Mouse (Mus musculus): ENCODE measurements at regions not wholly inside any gene's neighbourhood (a gene's known extent, or its start where the extent isn't known, plus 50 kb on each side); places are given as distances from the start of the nearest gene placed in this dataset.
A peak's percentile ranks its signal among the peaks of the same experiment; 100 is the strongest.
"Not testable (repeated sequence)": the region's sequence is repeated elsewhere in the genome, so short reads cannot be mapped to it uniquely, and the experiment has no call there.

GRCm38 (mm10) chr11:40309646-40310045, 385.4 kb downstream of the Mat2b start:
- TF ChIP-seq REST (IDR thresholded peaks at IDR 0.05; ENCODE audit: insufficient read depth, insufficient read length) (no peak), MYOD1 (IDR thresholded peaks at IDR 0.05; ENCODE audit: control insufficient read depth in 1 of 3, insufficient read length in 2 of 3, low read depth in 2 of 3) (no peak), E2F4 (IDR thresholded peaks at IDR 0.05; ENCODE audit: insufficient read depth) (no peak), TCF12 (IDR thresholded peaks at IDR 0.05; ENCODE audit: insufficient read depth, poor library complexity, severe bottlenecking) (no peak), TCF3 (IDR thresholded peaks at IDR 0.05; ENCODE audit: insufficient read length, low read depth) (no peak), MYOG (IDR thresholded peaks at IDR 0.05; ENCODE audit: control insufficient read depth in 1 of 3, insufficient read depth in 1 of 3, insufficient read length in 2 of 3, low read depth in 2 of 3) (no peak), USF1 (IDR thresholded peaks at IDR 0.05; ENCODE audit: low read depth) (no peak), MAX (IDR thresholded peaks at IDR 0.05; ENCODE audit: low read depth) (no peak), SRF (IDR thresholded peaks at IDR 0.05; ENCODE audit: control insufficient read depth, insufficient read length, low read depth) (no peak), POLR2AphosphoS2 (IDR thresholded peaks at IDR 0.05; ENCODE audit: insufficient read length, low read depth) (no peak), CEBPB (IDR thresholded peaks at IDR 0.05; ENCODE audit: insufficient read depth, poor library complexity, severe bottlenecking) (no peak), POLR2A (IDR thresholded peaks at IDR 0.05; ENCODE audit: insufficient read length, low read depth) (no peak)
- Histone ChIP-seq H3K27me3 (ENCODE audit: control insufficient read depth, insufficient read depth, insufficient read length) (no peaks in the 10 kb centered on the region), H3K36me3 (ENCODE audit: control insufficient read depth, insufficient read depth) (no peaks in the 10 kb centered on the region), H3K79me2 (ENCODE audit: control insufficient read depth, insufficient read depth) (no peaks in the 10 kb centered on the region), H3K4me3 (no peak overlapping the region), H3ac (ENCODE audit: control insufficient read depth, insufficient read length) (no peak overlapping the region), H3K4me2 (ENCODE audit: low read depth) (no peak overlapping the region)

GRCm38 (mm10) chr11:40302568-40302967, 392.4 kb downstream of the Mat2b start:
- Histone ChIP-seq H3ac (ENCODE audit: control insufficient read depth, insufficient read length) (no peak overlapping the region), H3K4me2 (ENCODE audit: low read depth) (peak overlapping the region; percentile 6), H3K79me2 (ENCODE audit: control insufficient read depth, insufficient read depth) (no peaks in the 10 kb centered on the region), H3K36me3 (ENCODE audit: control insufficient read depth, insufficient read depth) (no peaks in the 10 kb centered on the region), H3K27me3 (ENCODE audit: control insufficient read depth, insufficient read depth, insufficient read length) (no peaks in the 10 kb centered on the region), H3K4me3 (no peak overlapping the region)
- TF ChIP-seq TCF3 (IDR thresholded peaks at IDR 0.05; ENCODE audit: insufficient read length, low read depth) (no peak), POLR2AphosphoS2 (IDR thresholded peaks at IDR 0.05; ENCODE audit: insufficient read length, low read depth) (no peak), REST (IDR thresholded peaks at IDR 0.05; ENCODE audit: insufficient read depth, insufficient read length) (no peak), POLR2A (IDR thresholded peaks at IDR 0.05; ENCODE audit: insufficient read length, low read depth) (no peak), MYOD1 (IDR thresholded peaks at IDR 0.05; ENCODE audit: control insufficient read depth in 1 of 3, insufficient read length in 2 of 3, low read depth in 2 of 3) (no peak), TCF12 (IDR thresholded peaks at IDR 0.05; ENCODE audit: insufficient read depth, poor library complexity, severe bottlenecking) (no peak), USF1 (IDR thresholded peaks at IDR 0.05; ENCODE audit: low read depth) (no peak), SRF (IDR thresholded peaks at IDR 0.05; ENCODE audit: control insufficient read depth, insufficient read length, low read depth) (no peak), CEBPB (IDR thresholded peaks at IDR 0.05; ENCODE audit: insufficient read depth, poor library complexity, severe bottlenecking) (no peak), MAX (IDR thresholded peaks at IDR 0.05; ENCODE audit: low read depth) (no peak), E2F4 (IDR thresholded peaks at IDR 0.05; ENCODE audit: insufficient read depth) (no peak)

DNA sequence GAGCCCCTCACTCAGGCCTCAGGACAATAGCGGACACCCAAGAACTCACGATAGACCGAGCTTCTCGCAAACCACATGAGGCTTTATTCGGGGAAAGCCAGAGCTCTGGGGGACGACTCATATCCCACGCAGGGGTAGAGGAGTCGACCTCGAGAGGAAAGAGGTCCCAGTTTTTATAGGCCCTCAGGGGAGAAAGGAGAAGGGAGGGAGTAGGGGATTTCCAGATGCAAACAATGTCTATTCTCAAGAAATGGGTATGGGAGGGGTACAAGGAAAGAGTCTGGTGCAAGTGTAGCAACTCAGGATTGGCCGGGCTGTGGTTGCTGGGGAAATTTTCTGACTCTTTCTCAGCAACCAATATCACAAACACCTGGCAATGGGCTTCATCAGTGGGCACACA, 395.0 kb downstream of the Mat2b start:
- not testable (repeated sequence) for H3K36me3 ChIP-seq (ENCODE audit: control insufficient read depth, insufficient read depth); H3K4me3 ChIP-seq; H3K27me3 ChIP-seq (ENCODE audit: control insufficient read depth, insufficient read depth, insufficient read length); H3ac ChIP-seq (ENCODE audit: control insufficient read depth, insufficient read length); H3K79me2 ChIP-seq (ENCODE audit: control insufficient read depth, insufficient read depth); H3K4me2 ChIP-seq (ENCODE audit: low read depth)

- Histone ChIP-seq H3K27me3 (ENCODE audit: control insufficient read depth, insufficient read depth, insufficient read length) (no peaks in the 10 kb centered on the region), H3K4me2 (ENCODE audit: low read depth) (no peak overlapping the region), H3ac (ENCODE audit: control insufficient read depth, insufficient read length) (no peak overlapping the region), H3K36me3 (ENCODE audit: control insufficient read depth, insufficient read depth) (no peaks in the 10 kb centered on the region), H3K79me2 (ENCODE audit: control insufficient read depth, insufficient read depth) (no peaks in the 10 kb centered on the region), H3K4me3 (no peak overlapping the region)
- TF ChIP-seq TCF12 (IDR thresholded peaks at IDR 0.05; ENCODE audit: insufficient read depth, poor library complexity, severe bottlenecking) (no peak), MYOG (IDR thresholded peaks at IDR 0.05; ENCODE audit: control insufficient read depth in 1 of 3, insufficient read depth in 1 of 3, insufficient read length in 2 of 3, low read depth in 2 of 3) (no peak), SRF (IDR thresholded peaks at IDR 0.05; ENCODE audit: control insufficient read depth, insufficient read length, low read depth) (no peak), REST (IDR thresholded peaks at IDR 0.05; ENCODE audit: insufficient read depth, insufficient read length) (no peak)
These were observed 408.1 kb downstream of the Mat2b start for GRCm38 (mm10) chr11:40286936-40287335.

- TF ChIP-seq MYOD1 (IDR thresholded peaks at IDR 0.05; ENCODE audit: control insufficient read depth in 1 of 3, insufficient read length in 2 of 3, low read depth in 2 of 3) (no peak), REST (IDR thresholded peaks at IDR 0.05; ENCODE audit: insufficient read depth, insufficient read length) (no peak), USF1 (IDR thresholded peaks at IDR 0.05; ENCODE audit: low read depth) (no peak), MYOG (IDR thresholded peaks at IDR 0.05; ENCODE audit: control insufficient read depth in 1 of 3, insufficient read depth in 1 of 3, insufficient read length in 2 of 3, low read depth in 2 of 3) (no peak), E2F4 (IDR thresholded peaks at IDR 0.05; ENCODE audit: insufficient read depth) (no peak), SRF (IDR thresholded peaks at IDR 0.05; ENCODE audit: control insufficient read depth, insufficient read length, low read depth) (no peak), POLR2A (IDR thresholded peaks at IDR 0.05; ENCODE audit: insufficient read length, low read depth) (no peak), TCF12 (IDR thresholded peaks at IDR 0.05; ENCODE audit: insufficient read depth, poor library complexity, severe bottlenecking) (no peak), POLR2AphosphoS2 (IDR thresholded peaks at IDR 0.05; ENCODE audit: insufficient read length, low read depth) (no peak), TCF3 (IDR thresholded peaks at IDR 0.05; ENCODE audit: insufficient read length, low read depth) (no peak), CEBPB (IDR thresholded peaks at IDR 0.05; ENCODE audit: insufficient read depth, poor library complexity, severe bottlenecking) (no peak), MAX (IDR thresholded peaks at IDR 0.05; ENCODE audit: low read depth) (no peak)
- no peaks in the 10 kb centered on the region for H3K27me3 ChIP-seq (ENCODE audit: control insufficient read depth, insufficient read depth, insufficient read length)
- no peak overlapping the region for H3K4me3 ChIP-seq
- H3K36me3 ChIP-seq (ENCODE audit: control insufficient read depth, insufficient read depth): no peaks in the 10 kb centered on the region
- no peaks in the 10 kb centered on the region for H3K79me2 ChIP-seq (ENCODE audit: control insufficient read depth, insufficient read depth)
- H3ac ChIP-seq (ENCODE audit: control insufficient read depth, insufficient read length): no peak overlapping the region
- no peak overlapping the region for H3K4me2 ChIP-seq (ENCODE audit: low read depth)
These were observed 408.6 kb downstream of the Mat2b start for GRCm38 (mm10) chr11:40286391-40286790.

Data from myocyte (in vitro differentiated cells).